Mouse (Mus musculus): ENCODE results near the gene Lypd6. TPM values are rescaled to one million over a fixed set of nuclear protein-coding genes. Genes with fewer than 3 reads are reported as not detected.

The Lypd6 gene
- polyA plus RNA-seq, 1 experiment = not detected

- H3K36me3 ChIP-seq (ENCODE audit: control insufficient read depth) = no peaks in the 10 kb centered on the region
- H3K9me3 ChIP-seq (ENCODE audit: control insufficient read depth, low read length) = no peaks in the 10 kb centered on the region
- no peaks in the 10 kb centered on the region for H3K4me1 ChIP-seq (ENCODE audit: control insufficient read depth)
- H3K4me3 ChIP-seq (replicated peaks) = no peak overlapping the region
- no peaks in the 10 kb centered on the region for H3K27me3 ChIP-seq (ENCODE audit: control insufficient read depth)
- no peak for TF ChIP-seq GATA1 (IDR thresholded peaks at IDR 0.05; ENCODE audit: low read length)
- TF ChIP-seq TAL1 (IDR thresholded peaks at IDR 0.05; ENCODE audit: low read length) = no peak
Measured at GRCm38 (mm10) chr2:50103850-50104503, 37.7 kb downstream of the Lypd6 start.

- Histone ChIP-seq H3K9me3 (ENCODE audit: control insufficient read depth, low read length) (no peaks in the 10 kb centered on the region), H3K27me3 (ENCODE audit: control insufficient read depth) (no peaks in the 10 kb centered on the region), H3K4me3 (replicated peaks) (no peak overlapping the region), H3K4me1 (ENCODE audit: control insufficient read depth) (no peaks in the 10 kb centered on the region), H3K36me3 (ENCODE audit: control insufficient read depth) (no peaks in the 10 kb centered on the region)
- no peak for TF ChIP-seq GATA1 (IDR thresholded peaks at IDR 0.05; ENCODE audit: low read length)
- no peak for TF ChIP-seq TAL1 (IDR thresholded peaks at IDR 0.05; ENCODE audit: low read length)
Measured at GRCm38 (mm10) chr2:50105590-50105989, 39.4 kb downstream of the Lypd6 start.

- Histone ChIP-seq H3K9me3 (ENCODE audit: control insufficient read depth, low read length) (no peaks in the 10 kb centered on the region), H3K27me3 (ENCODE audit: control insufficient read depth) (no peaks in the 10 kb centered on the region), H3K4me1 (ENCODE audit: control insufficient read depth) (no peaks in the 10 kb centered on the region), H3K36me3 (ENCODE audit: control insufficient read depth) (no peaks in the 10 kb centered on the region), H3K4me3 (replicated peaks) (no peak overlapping the region)
- TF ChIP-seq TAL1 (IDR thresholded peaks at IDR 0.05; ENCODE audit: low read length) (no peak), GATA1 (IDR thresholded peaks at IDR 0.05; ENCODE audit: low read length) (no peak)
Measured at GRCm38 (mm10) chr2:50105992-50106391, 39.8 kb downstream of the Lypd6 start.

- Histone ChIP-seq H3K36me3 (ENCODE audit: control insufficient read depth) (no peaks in the 10 kb centered on the region), H3K4me1 (ENCODE audit: control insufficient read depth) (no peaks in the 10 kb centered on the region), H3K9me3 (ENCODE audit: control insufficient read depth, low read length) (no peaks in the 10 kb centered on the region), H3K27me3 (ENCODE audit: control insufficient read depth) (no peaks in the 10 kb centered on the region), H3K4me3 (replicated peaks) (no peak overlapping the region)
- no peak for TF ChIP-seq TAL1 (IDR thresholded peaks at IDR 0.05; ENCODE audit: low read length)
- TF ChIP-seq GATA1 (IDR thresholded peaks at IDR 0.05; ENCODE audit: low read length) = no peak
Measured at GRCm38 (mm10) chr2:50106879-50107278, 40.6 kb downstream of the Lypd6 start.

GRCm38 (mm10) chr2:50110167-50110566 lies 43.9 kb downstream of the Lypd6 start:
- no peaks in the 10 kb centered on the region for H3K36me3 ChIP-seq (ENCODE audit: control insufficient read depth)
- TF ChIP-seq GATA1 (IDR thresholded peaks at IDR 0.05; ENCODE audit: low read length) (no peak), TAL1 (IDR thresholded peaks at IDR 0.05; ENCODE audit: low read length) (no peak)
- H3K4me3 ChIP-seq (replicated peaks) = no peak overlapping the region
- no peaks in the 10 kb centered on the region for H3K27me3 ChIP-seq (ENCODE audit: control insufficient read depth)
- no peaks in the 10 kb centered on the region for H3K4me1 ChIP-seq (ENCODE audit: control insufficient read depth)
- no peaks in the 10 kb centered on the region for H3K9me3 ChIP-seq (ENCODE audit: control insufficient read depth, low read length)

- no peak overlapping the region for H3K4me3 ChIP-seq (replicated peaks)
- H3K36me3 ChIP-seq (ENCODE audit: control insufficient read depth) = no peaks in the 10 kb centered on the region
- H3K27me3 ChIP-seq (ENCODE audit: control insufficient read depth) = no peaks in the 10 kb centered on the region
- H3K9me3 ChIP-seq (ENCODE audit: control insufficient read depth, low read length) = no peaks in the 10 kb centered on the region
- H3K4me1 ChIP-seq (ENCODE audit: control insufficient read depth) = no peaks in the 10 kb centered on the region
- TF ChIP-seq GATA1 (IDR thresholded peaks at IDR 0.05; ENCODE audit: low read length) (no peak), TAL1 (IDR thresholded peaks at IDR 0.05; ENCODE audit: low read length) (no peak)
Measured at GRCm38 (mm10) chr2:50111169-50111568, 44.9 kb downstream of the Lypd6 start.

GRCm38 (mm10) chr2:50111609-50112008 lies 45.4 kb downstream of the Lypd6 start:
- H3K36me3 ChIP-seq (ENCODE audit: control insufficient read depth) = no peaks in the 10 kb centered on the region

GRCm38 (mm10) chr2:50112427-50112826 lies 46.2 kb downstream of the Lypd6 start:
- H3K9me3 ChIP-seq (ENCODE audit: control insufficient read depth, low read length) = no peaks in the 10 kb centered on the region
- H3K4me3 ChIP-seq (replicated peaks) = no peak overlapping the region
- no peaks in the 10 kb centered on the region for H3K36me3 ChIP-seq (ENCODE audit: control insufficient read depth)
- no peaks in the 10 kb centered on the region for H3K4me1 ChIP-seq (ENCODE audit: control insufficient read depth)
- no peak for TF ChIP-seq GATA1 (IDR thresholded peaks at IDR 0.05; ENCODE audit: low read length)
- TF ChIP-seq TAL1 (IDR thresholded peaks at IDR 0.05; ENCODE audit: low read length) = no peak
- H3K27me3 ChIP-seq (ENCODE audit: control insufficient read depth) = no peaks in the 10 kb centered on the region

More at GRCm38 (mm10) chr2:50111609-50112008, 45.4 kb downstream of the Lypd6 start:
- Histone ChIP-seq H3K4me3 (replicated peaks) (no peak overlapping the region), H3K4me1 (ENCODE audit: control insufficient read depth) (no peaks in the 10 kb centered on the region), H3K9me3 (ENCODE audit: control insufficient read depth, low read length) (no peaks in the 10 kb centered on the region), H3K27me3 (ENCODE audit: control insufficient read depth) (no peaks in the 10 kb centered on the region)
- TF ChIP-seq GATA1 (IDR thresholded peaks at IDR 0.05; ENCODE audit: low read length) (no peak), TAL1 (IDR thresholded peaks at IDR 0.05; ENCODE audit: low read length) (no peak)

GRCm38 (mm10) chr2:50119101-50119500 lies 52.9 kb downstream of the Lypd6 start:
- TF ChIP-seq TAL1 (IDR thresholded peaks at IDR 0.05; ENCODE audit: low read length) = no peak
- H3K27me3 ChIP-seq (ENCODE audit: control insufficient read depth) = no peaks in the 10 kb centered on the region
- H3K9me3 ChIP-seq (ENCODE audit: control insufficient read depth, low read length) = no peaks in the 10 kb centered on the region
- H3K36me3 ChIP-seq (ENCODE audit: control insufficient read depth) = no peaks in the 10 kb centered on the region
- H3K4me3 ChIP-seq (replicated peaks) = no peak overlapping the region
- no peaks in the 10 kb centered on the region for H3K4me1 ChIP-seq (ENCODE audit: control insufficient read depth)

GRCm38 (mm10) chr2:50120839-50121238 lies 54.6 kb downstream of the Lypd6 start:
- H3K4me1 ChIP-seq (ENCODE audit: control insufficient read depth) = no peaks in the 10 kb centered on the region
- no peaks in the 10 kb centered on the region for H3K36me3 ChIP-seq (ENCODE audit: control insufficient read depth)
- H3K9me3 ChIP-seq (ENCODE audit: control insufficient read depth, low read length) = no peaks in the 10 kb centered on the region
- no peak overlapping the region for H3K4me3 ChIP-seq (replicated peaks)
- H3K27me3 ChIP-seq (ENCODE audit: control insufficient read depth) = no peaks in the 10 kb centered on the region
- TF ChIP-seq TAL1 (IDR thresholded peaks at IDR 0.05; ENCODE audit: low read length) = no peak
- TF ChIP-seq GATA1 (IDR thresholded peaks at IDR 0.05; ENCODE audit: low read length) = no peak
